Mouse (Mus musculus) CH12.LX (cell line): ENCODE data around the gene Sh3rf3. TPM values are rescaled to one million over a fixed set of nuclear protein-coding genes. Genes with fewer than 3 reads are reported as not detected.

Experiments used
- DNase-seq: peaks from one replicate; pipeline ENCODE4 v3.0.0-alpha.2; 2013; ENCODE audit errors: extremely low read depth
- H3K27ac ChIP-seq: 2 replicates; pipeline ENCODE4 v1.5.1; 2012; ENCODE audit warnings: low read depth, mild to moderate bottlenecking, control low read depth, moderate library complexity; ENCODE audit not compliant: insufficient read depth
- H3K27me3 ChIP-seq: replicated peaks from 2 replicates; pipeline ENCODE3; 2012; ENCODE audit warnings: inconsistent platforms
- H3K36me3 ChIP-seq, 2 experiments: replicated peaks in 1 of 2; 2 replicates each; pipeline versions ENCODE3 to v1.6.1; 2012; ENCODE audit warnings: inconsistent platforms in 1 of 2, low read length in 1 of 2, mild to moderate bottlenecking in 1 of 2, mixed read lengths in 1 of 2, moderate library complexity in 1 of 2; ENCODE audit not compliant: control insufficient read depth in 1 of 2, insufficient read depth in 1 of 2
- H3K4me1 ChIP-seq, 2 experiments: 2 replicates each; pipeline ENCODE4 v1.6.1; 2012; ENCODE audit warnings: inconsistent platforms in 1 of 2, moderate library complexity in 1 of 2; ENCODE audit not compliant: insufficient read depth in 2 of 2, control insufficient read depth in 1 of 2
- H3K4me2 ChIP-seq: 2 replicates; pipeline ENCODE4 v1.6.1; 2012; ENCODE audit warnings: low read depth, mild to moderate bottlenecking, control low read depth; ENCODE audit not compliant: poor library complexity, insufficient read depth, severe bottlenecking
- H3K4me3 ChIP-seq, 3 experiments: fragments of 150-350 bp in 1 of 3; sonication (generic) in 1 of 3; replicated peaks in 1 of 3; 2 replicates each; pipeline versions ENCODE3 to v1.5.1; 2011 to 2012; ENCODE audit warnings: low read depth in 2 of 3, low read length in 2 of 3, mild to moderate bottlenecking in 2 of 3, moderate library complexity in 2 of 3, control low read depth in 1 of 3, improper control_type of control experiment in 1 of 3, inconsistent platforms in 1 of 3, mixed read lengths in 1 of 3; ENCODE audit not compliant: poor library complexity in 1 of 3
- H3K79me2 ChIP-seq: replicated peaks from 2 replicates; pipeline ENCODE4 v1.6.1; 2012; ENCODE audit warnings: mild to moderate bottlenecking, moderate library complexity; ENCODE audit not compliant: control insufficient read depth, poor library complexity, insufficient read depth, severe bottlenecking; ENCODE audit errors: extremely low read depth
- H3K9ac ChIP-seq: 2 replicates; pipeline ENCODE4 v1.6.1; 2012; ENCODE audit warnings: low read depth, mild to moderate bottlenecking, control low read depth, moderate library complexity; ENCODE audit not compliant: insufficient read depth
- H3K9me3 ChIP-seq: replicated peaks from 2 replicates; pipeline ENCODE3; 2012; ENCODE audit warnings: low read length, inconsistent platforms, mixed read lengths
- CHD1 ChIP-seq: IDR thresholded peaks from 2 replicates; pipeline ENCODE4 v1.6.1; 2012; ENCODE audit warnings: low read depth, low read length, improper control_type of control experiment, inconsistent platforms
- CHD2 ChIP-seq: IDR thresholded peaks from 2 replicates; pipeline ENCODE4 v1.6.1; 2011; ENCODE audit warnings: low read length, improper control_type of control experiment
- CTCF ChIP-seq, 2 experiments: IDR thresholded peaks in 1 of 2; conservative IDR thresholded peaks in 1 of 2; 2 replicates each; pipeline ENCODE4 v1.5.1; 2011 to 2012; ENCODE audit warnings: low read depth in 2 of 2, low read length in 2 of 2, improper control_type of control experiment in 1 of 2, inconsistent platforms in 1 of 2, mild to moderate bottlenecking in 1 of 2, moderate library complexity in 1 of 2
- EP300 ChIP-seq: IDR thresholded peaks from 2 replicates; pipeline ENCODE4 v1.6.1; 2011; ENCODE audit warnings: low read length, improper control_type of control experiment
- ETS1 ChIP-seq: conservative IDR thresholded peaks from 2 replicates; pipeline ENCODE4 v1.6.1; 2012; ENCODE audit warnings: low read depth, mild to moderate bottlenecking, inconsistent platforms, low read length, improper control_type of control experiment, moderate library complexity
- HCFC1 ChIP-seq: IDR thresholded peaks from 2 replicates; pipeline ENCODE4 v1.6.1; 2012; ENCODE audit warnings: low read depth, mild to moderate bottlenecking, inconsistent platforms, low read length, improper control_type of control experiment
- JUN ChIP-seq: IDR thresholded peaks from 2 replicates; pipeline ENCODE4 v1.6.1; 2011; ENCODE audit warnings: low read depth, mild to moderate bottlenecking, low read length, improper control_type of control experiment, moderate library complexity; ENCODE audit not compliant: insufficient read depth
- JUND ChIP-seq: conservative IDR thresholded peaks from 2 replicates; pipeline ENCODE4 v1.6.1; 2011; ENCODE audit warnings: low read depth, low read length, improper control_type of control experiment
- MAFK ChIP-seq: IDR thresholded peaks from 2 replicates; pipeline ENCODE4 v1.6.1; 2011; ENCODE audit warnings: low read length, improper control_type of control experiment; ENCODE audit not compliant: insufficient replicate concordance
- MEF2A ChIP-seq: IDR thresholded peaks from 2 replicates; pipeline ENCODE4 v1.6.1; 2014; ENCODE audit warnings: low read depth, mild to moderate bottlenecking, inconsistent platforms, low read length, improper control_type of control experiment, borderline replicate concordance
- NELFE ChIP-seq: IDR thresholded peaks from 2 replicates; pipeline ENCODE4 v1.6.1; 2011; ENCODE audit warnings: low read depth, low read length, improper control_type of control experiment
- SIN3A ChIP-seq: IDR thresholded peaks from 2 replicates; pipeline ENCODE4 v1.6.1; 2012; ENCODE audit warnings: low read length, improper control_type of control experiment, inconsistent platforms
- TCF12 ChIP-seq: IDR thresholded peaks from 2 replicates; pipeline ENCODE4 v1.6.1; 2014; ENCODE audit warnings: low read depth, mild to moderate bottlenecking, inconsistent platforms, low read length, improper control_type of control experiment
- ZKSCAN1 ChIP-seq: IDR thresholded peaks from 2 replicates; pipeline ENCODE4 v1.6.1; 2012; ENCODE audit warnings: low read depth, inconsistent platforms, low read length, improper control_type of control experiment, borderline replicate concordance
- ZMIZ1 ChIP-seq: IDR thresholded peaks from 2 replicates; pipeline ENCODE4 v1.6.1; 2012; ENCODE audit warnings: low read depth, mild to moderate bottlenecking, inconsistent platforms, low read length, improper control_type of control experiment
- dilution Hi-C: fragments of 300-500 bp; cut with MboI; formaldehyde crosslinking; loops from 2 replicates; pipeline ENCODE4 v1.14.3; 2020; ENCODE audit warnings: low sequenced_read_pairs; ENCODE audit not compliant: extremely low pct_unique_long_range_greater_than_20kb, extremely low pct_ligation_motif_present
- in situ Hi-C: fragments of 300-500 bp; cut with MboI; formaldehyde crosslinking; loops from 3 replicates; pipeline ENCODE4 v1.14.3; 2019; ENCODE audit warnings: low sequenced_read_pairs, low pct_ligation_motif_present, low pct_unique_long_range_greater_than_20kb, mixed read lengths
- polyA plus RNA-seq: library from polyadenylated mRNA; unstranded; fragments of >175 nt; gene quantifications from 2 replicates; pipeline ENCODE4 v1.2.1, GENCODE M21; 2012; ENCODE audit warnings: low read depth; ENCODE audit not compliant: insufficient read length
- total RNA-seq, 2 experiments: library from RNA; depleted of rRNA; stranded (reverse); fragments of 300-350 nt in 1 of 2; fragments of >200 nt in 1 of 2; gene quantifications; 2 replicates each; pipeline ENCODE4 v1.2.3; 2012 to 2014

The Sh3rf3 gene
- total and polyA plus RNA-seq, 3 experiments, result 0.13 to 0.64 TPM; not detected in 1

- Histone ChIP-seq H3K27ac (no peak overlapping the region), H3K9me3 (no peaks in the 10 kb centered on the region), H3K4me1 (peaks cover 0 to 4% of the 10 kb centered on the region in 2 experiments; a peak in 1 of 4 replicates), H3K36me3 (no peaks in the 10 kb centered on the region), H3K4me2 (no peak overlapping the region), H3K27me3 (peaks cover 5% of the 10 kb centered on the region), H3K79me2 (no peaks in the 10 kb centered on the region), H3K4me3 (no peak overlapping the region), H3K9ac (no peak overlapping the region)
- dilution Hi-C loops (no loop called here), in situ Hi-C loops (no loop called here)
- DNase-seq, result no peak
- TF ChIP-seq CHD2 (no peak), TCF12 (no peak), CHD1 (no peak), CTCF (conservative IDR thresholded peaks at IDR 0.05 in 1 of 2, IDR thresholded peaks at IDR 0.05 in 1 of 2; ENCODE audit: low read depth in 2 of 2, low read length in 2 of 2) (no peak), ETS1 (no peak), EP300 (no peak), JUN (no peak), MAFK (no peak)
Observed at GRCm38 (mm10) chr10:58855814-58856213, 42.7 kb downstream of the Sh3rf3 start.

GRCm38 (mm10) chr10:58856742-58857141, 43.6 kb downstream of the Sh3rf3 start:
- dilution Hi-C loops (no loop called here), in situ Hi-C loops (no loop called here)
- no peaks in the 10 kb centered on the region for H3K36me3 ChIP-seq
- peaks cover 2% of the 10 kb centered on the region for H3K27me3 ChIP-seq
- DNase-seq, result no peak
- TF ChIP-seq ZMIZ1 (no peak), CTCF (conservative IDR thresholded peaks at IDR 0.05 in 1 of 2, IDR thresholded peaks at IDR 0.05 in 1 of 2; ENCODE audit: low read depth in 2 of 2, low read length in 2 of 2) (no peak), MEF2A (no peak), ZKSCAN1 (no peak), HCFC1 (no peak), CHD2 (no peak), NELFE (no peak), SIN3A (no peak), JUND (no peak)
- H3K27ac ChIP-seq, result no peak overlapping the region
- no peaks in the 10 kb centered on the region for H3K4me1 ChIP-seq
- no peak overlapping the region for H3K4me2 ChIP-seq
- no peaks in the 10 kb centered on the region for H3K79me2 ChIP-seq
- no peaks in the 10 kb centered on the region for H3K9me3 ChIP-seq
- no peak overlapping the region for H3K9ac ChIP-seq
- H3K4me3 ChIP-seq, result no peak overlapping the region
